Mouse (Mus musculus): Measurements from ENCODE around the gene Lrrc8c. TPM values are rescaled to one million over a fixed set of nuclear protein-coding genes. Genes with fewer than 3 reads are reported as not detected.

Gene Lrrc8c
- polyA plus RNA-seq, 1 experiment: 69.4 TPM

DNA sequence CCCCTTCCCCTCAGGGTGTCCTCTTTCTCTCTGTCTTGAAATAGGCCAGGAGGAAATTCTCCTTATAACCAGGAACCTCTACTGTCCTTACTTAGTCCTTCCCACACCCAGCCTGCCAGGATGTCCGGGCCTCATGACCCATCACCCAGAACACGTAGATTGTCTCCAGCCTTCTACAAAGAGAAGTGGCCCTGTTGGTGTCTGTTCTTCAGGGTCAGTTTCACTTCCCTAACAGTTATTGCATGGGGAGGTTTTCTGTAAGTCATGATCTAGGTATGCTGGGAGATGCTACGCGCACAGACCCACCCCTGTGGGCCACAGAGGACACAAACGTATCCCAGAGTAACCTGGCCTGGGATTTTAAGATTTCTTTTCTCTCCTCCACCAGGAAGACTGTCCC lies 142.7 kb downstream of the Lrrc8c start:
- H3K27me3 ChIP-seq (ENCODE audit: control insufficient read depth, insufficient read depth, low read length): no peaks in the 10 kb centered on the region
- no peaks in the 10 kb centered on the region for H3K4me1 ChIP-seq (replicated peaks; ENCODE audit: control insufficient read depth, insufficient read depth, low read length)
- DNase-seq: no peak
- H3K4me3 ChIP-seq (ENCODE audit: control insufficient read depth, insufficient read depth, low read length): no peak overlapping the region
- no peaks in the 10 kb centered on the region for H3K36me3 ChIP-seq (ENCODE audit: control insufficient read depth, insufficient read depth, low read length)
- 67% methylated on average over 5 of the region's 5 CpGs for WGBS
- H3K27ac ChIP-seq (ENCODE audit: control insufficient read depth, insufficient read depth, low read length): no peak overlapping the region
- TF ChIP-seq POLR2A (IDR thresholded peaks at IDR 0.05; ENCODE audit: control insufficient read depth, extremely low read depth, insufficient read depth, low read length, poor library complexity) (no peak), CTCF (IDR thresholded peaks at IDR 0.05; ENCODE audit: borderline replicate concordance, control insufficient read depth, extremely low read depth, insufficient read depth, low read length, poor library complexity) (no peak)

Other genes starting within 250 kb of the Lrrc8c start
- 7.9 and 8.4 TPM in 2 replicates for gene Gm43302, start 225.7 kb upstream of the Lrrc8c start, polyA plus RNA-seq (2012; rRNA removed)
- gene Gbp6, start 225.7 kb upstream of the Lrrc8c start, polyA plus RNA-seq (2012; rRNA removed): 19.5 and 20.7 TPM in 2 replicates
- 19.2 and 22.5 TPM in 2 replicates for gene Lrrc8b, start 103.6 kb upstream of the Lrrc8c start, polyA plus RNA-seq (2012; rRNA removed)
- 5.6 and 5.7 TPM in 2 replicates for gene Lrrc8d, start 180.6 kb downstream of the Lrrc8c start, polyA plus RNA-seq (2012; rRNA removed)

Data from thymus, adult 2 months (tissue).